Mouse (Mus musculus) hindbrain, embryonic 14.5 days (tissue): ENCODE measurements around the gene Tbc1d22b. TPM values are rescaled to one million over a fixed set of nuclear protein-coding genes. Genes with fewer than 3 reads are reported as not detected.

Source experiments
- microRNA-seq: library from miRNA; unstranded; fragments of <30 nt; microRNA quantifications from one replicate; pipeline ENCODE4, GENCODE M21; 2016
- polyA plus RNA-seq: library from polyadenylated mRNA; unstranded; fragments of >200 nt; fragmentation: Nextera tagmentation; extraction: Ambion mirVana; gene quantifications from 2 replicates; pipeline ENCODE4 v1.2.1, GENCODE M21; 2014

Tbc1d22b gene
- polyA plus RNA-seq, 1 experiment from 2014 or later: 27.8 TPM

Small RNA genes lying within 50 kb of the gene (microRNA-seq; reads per million reads assigned to microRNA genes)
- gene Mir7667: not detected

Other genes with a start within 250 kb of the Tbc1d22b start
- gene Pi16, start 232.1 kb upstream of the Tbc1d22b start, polyA plus RNA-seq: 0.84 and 0.85 TPM in 2 replicates
- gene Mtch1, start 201.9 kb upstream of the Tbc1d22b start, polyA plus RNA-seq: 530 and 564 TPM in 2 replicates
- 3.8 and 4.9 TPM in 2 replicates for gene Fgd2, start 188.9 kb upstream of the Tbc1d22b start, polyA plus RNA-seq
- gene Pim1, start 59.0 kb upstream of the Tbc1d22b start, polyA plus RNA-seq: 6.4 and 7.8 TPM in 2 replicates
- not detected in 2 replicates for gene Gm17657, start 147 bp upstream of the Tbc1d22b start, polyA plus RNA-seq
- 0.50 and 0.53 TPM in 2 replicates for gene Tmem217, start 2.6 kb downstream of the Tbc1d22b start, polyA plus RNA-seq
- 82.2 and 89.6 TPM in 2 replicates for gene Rnf8, start 65.0 kb downstream of the Tbc1d22b start, polyA plus RNA-seq
- 1.8 and 2.6 TPM in 2 replicates for gene Gm28043, start 65.1 kb downstream of the Tbc1d22b start, polyA plus RNA-seq
- 103 and 109 TPM in 2 replicates for gene Cmtr1, start 110.8 kb downstream of the Tbc1d22b start, polyA plus RNA-seq
- gene Ccdc167, start 167.3 kb downstream of the Tbc1d22b start, polyA plus RNA-seq: 13.5 and 13.6 TPM in 2 replicates